Mouse (Mus musculus) cerebellum, postnatal 4 days (tissue): Measurements from ENCODE around the gene Zfp454.
A peak's percentile ranks its signal among the peaks of the same experiment; 100 is the strongest.

Experiments
- DNase-seq, 2 experiments: peaks; one replicate each; pipeline ENCODE4 v3.0.0; 2022; ENCODE audit warnings: low spot score in 2 of 2, mixed read lengths in 1 of 2

Zfp454 gene

GRCm38 (mm10) chr11:50841023-50841735 is 46.3 kb downstream of the Zfp454 start, which contains the start of gene Zfp879:
TSS of gene Zfp879 (minus strand) at chr11:50841552.
- DNase-seq: peak; percentile 81 to 89

- no peak for DNase-seq
Measured at GRCm38 (mm10) chr11:50835727-50836126, 51.7 kb downstream of the Zfp454 start.

- DNase-seq: peak; percentile 77 to 83
Measured at GRCm38 (mm10) chr11:50827010-50827953, 60.2 kb downstream of the Zfp454 start, which contains the start of gene Zfp354c. TSS of gene Zfp354c (minus strand) at chr11:50827724.

GRCm38 (mm10) chr11:50826214-50826613 is 61.2 kb downstream of the Zfp454 start:
- no peak for DNase-seq
